Mouse (Mus musculus) left cerebral cortex, adult 9 months (tissue): ENCODE measurements around the gene Nubpl.

ENCODE experiments used
- DNase-seq, 2 experiments: peaks; one replicate each; pipeline ENCODE4 v3.0.0; 2022; ENCODE audit warnings: low spot score in 2 of 2

Nubpl gene

GRCm38 (mm10) chr12:52242712-52243111, 145.2 kb downstream of the Nubpl start:
- DNase-seq = no peak

DNA sequence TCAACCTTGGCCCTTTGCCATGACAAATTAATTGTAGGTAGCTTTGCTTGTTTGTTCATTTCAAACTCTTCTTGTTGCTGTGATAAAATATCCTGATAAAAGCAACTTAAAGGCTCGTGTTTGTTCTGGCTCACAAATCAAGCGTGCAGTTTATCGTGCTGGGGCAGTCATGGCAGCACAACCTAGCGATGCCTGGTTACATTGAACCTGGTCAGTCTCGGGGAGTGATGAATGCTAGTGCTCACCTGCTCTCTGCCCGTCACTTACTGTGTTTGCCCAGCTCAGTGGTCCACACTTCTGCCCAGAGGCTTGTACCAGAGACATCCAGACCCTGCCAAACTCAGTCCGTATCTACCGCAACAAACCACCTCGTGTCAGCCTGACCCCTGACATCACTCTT, 149.9 kb downstream of the Nubpl start:
- no peak for DNase-seq

- no peak for DNase-seq
Observed at GRCm38 (mm10) chr12:52248531-52248930, 151.0 kb downstream of the Nubpl start.

GRCm38 (mm10) chr12:52254089-52254488, 156.6 kb downstream of the Nubpl start:
- no peak for DNase-seq

DNA sequence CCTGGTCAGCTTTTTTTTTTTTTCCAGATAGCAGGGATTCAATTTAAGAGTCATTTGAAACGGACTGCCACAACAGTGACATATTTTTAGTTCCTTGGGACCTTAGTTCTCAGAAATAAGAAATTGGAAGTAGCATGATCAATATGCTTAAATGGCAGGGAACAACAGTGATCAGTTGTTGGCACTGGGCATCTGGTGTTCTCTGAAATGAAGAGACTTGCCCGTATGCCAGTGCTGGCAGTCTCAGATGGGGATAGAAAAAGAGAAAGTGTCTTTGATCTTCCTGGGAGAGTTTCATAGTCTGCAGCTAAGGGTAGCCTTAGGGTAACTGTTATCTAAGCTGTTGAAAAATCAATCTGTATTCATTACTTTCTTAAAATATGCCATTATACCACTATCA, 170.6 kb downstream of the Nubpl start:
- DNase-seq = no peak

DNA sequence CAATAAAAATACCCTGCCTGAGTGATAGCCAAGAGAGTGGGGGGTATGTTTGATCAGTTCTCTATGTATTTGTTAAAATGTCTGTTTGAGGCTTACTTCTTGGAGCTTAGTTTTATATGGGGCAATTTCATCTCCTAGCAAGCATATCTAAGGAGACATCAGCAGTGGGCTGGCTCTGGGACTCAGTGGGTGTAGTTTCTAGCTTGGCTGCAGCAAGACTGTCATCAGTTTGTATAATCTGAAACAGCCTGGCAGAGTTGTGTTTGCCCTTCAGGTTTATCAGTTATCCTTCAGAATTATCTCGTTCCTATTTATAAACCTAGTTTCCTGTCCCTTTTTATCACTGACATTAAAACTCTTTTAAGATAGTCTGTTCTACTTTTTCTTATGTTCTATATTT, 175.3 kb downstream of the Nubpl start:
- peak in 1 of 2 experiments; percentile 14 for DNase-seq

DNA sequence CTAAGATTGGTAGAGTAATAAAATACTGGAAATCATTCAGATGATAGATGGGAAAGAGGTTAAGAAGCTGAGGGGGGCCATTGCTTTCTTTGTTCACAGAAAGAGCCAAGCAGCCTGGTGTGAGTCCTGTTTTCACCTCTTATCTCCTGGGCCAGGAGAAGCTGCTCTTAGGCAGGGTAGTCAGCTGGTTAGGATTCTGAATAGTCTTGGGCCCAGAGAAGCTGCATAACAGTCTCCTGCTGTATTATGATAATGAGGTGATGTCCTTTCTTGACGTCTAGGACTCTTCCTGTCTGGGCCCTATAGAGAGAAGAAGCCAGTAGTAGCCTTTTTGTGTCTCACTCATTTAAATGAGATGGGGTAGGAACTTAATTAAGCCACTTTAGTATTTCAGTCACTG, 178.8 kb downstream of the Nubpl start:
- no peak for DNase-seq

- no peak for DNase-seq
Observed at GRCm38 (mm10) chr12:52281232-52281631, 183.7 kb downstream of the Nubpl start.

DNA sequence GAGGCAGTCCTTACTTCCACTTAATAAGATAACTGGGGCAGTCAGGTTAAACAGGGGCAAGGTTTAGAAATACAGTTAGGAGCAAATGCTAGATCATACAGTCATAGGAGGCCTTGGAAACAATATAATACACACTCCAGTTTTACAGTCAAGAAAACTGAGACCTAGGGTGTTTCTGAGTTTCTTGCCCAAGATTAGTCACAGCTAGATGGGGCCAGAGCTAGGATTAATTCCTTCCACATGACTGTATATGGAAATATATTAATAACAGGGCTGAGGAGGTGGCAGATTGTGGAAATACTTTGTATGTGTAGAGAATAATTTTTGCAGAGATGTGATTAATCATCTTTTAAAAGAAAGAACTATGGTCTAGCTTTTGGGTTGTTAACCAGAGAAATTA, 186.9 kb downstream of the Nubpl start:
- DNase-seq = no peak

- no peak for DNase-seq
Observed at GRCm38 (mm10) chr12:52286802-52287201, 189.3 kb downstream of the Nubpl start.

DNA sequence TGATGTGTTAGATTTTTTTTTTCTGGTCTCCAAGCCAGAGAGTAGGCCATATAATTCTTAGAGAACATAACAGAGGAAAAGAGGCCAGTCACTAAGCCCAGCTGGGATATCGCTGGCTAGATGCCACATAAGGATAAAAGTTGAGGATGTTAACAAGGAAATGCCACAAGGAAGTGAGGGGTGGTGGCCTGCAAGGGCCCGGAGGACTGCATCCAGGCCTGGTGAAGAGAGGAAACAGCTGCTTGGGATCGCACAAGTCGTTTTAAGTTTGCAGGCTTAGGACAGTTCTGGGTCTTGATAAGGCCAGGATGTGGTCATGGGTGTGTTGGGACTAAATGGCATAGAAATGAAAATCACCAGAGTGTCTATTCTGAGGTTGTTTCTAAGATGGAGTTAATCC, 191.0 kb downstream of the Nubpl start:
- no peak for DNase-seq

DNA sequence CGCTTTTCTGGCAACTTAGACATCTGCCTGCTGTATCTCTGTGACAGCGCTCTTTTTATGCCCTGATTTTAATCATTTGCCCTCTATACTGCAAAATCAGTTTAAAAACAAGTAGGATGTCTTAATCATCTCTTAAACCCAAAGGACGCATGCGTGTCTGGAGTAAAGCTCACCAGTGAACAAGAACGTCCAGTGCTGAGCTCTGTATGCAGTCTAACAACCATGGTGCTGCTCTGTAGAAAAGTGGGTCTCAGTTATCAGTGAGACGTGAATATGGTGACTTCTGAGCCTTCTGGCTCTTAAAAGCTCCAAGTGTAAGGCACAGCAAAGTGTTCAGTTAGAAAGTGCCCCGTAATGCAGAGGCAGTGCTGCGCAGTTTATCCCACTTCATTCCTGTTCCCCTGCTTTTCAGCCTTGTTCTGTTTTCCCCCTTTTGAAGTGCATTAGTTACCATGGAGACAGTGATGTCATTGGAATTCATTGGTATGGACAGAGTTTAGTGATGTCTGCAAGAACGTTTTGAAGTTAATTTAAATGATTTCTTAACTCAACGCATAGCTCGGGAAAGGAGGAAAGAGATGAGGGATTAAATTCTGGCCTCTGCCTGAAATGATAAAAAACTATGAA, 191.5 kb downstream of the Nubpl start:
- DNase-seq = no peak

- no peak for DNase-seq
Observed at GRCm38 (mm10) chr12:52289594-52289993, 192.1 kb downstream of the Nubpl start.

DNA sequence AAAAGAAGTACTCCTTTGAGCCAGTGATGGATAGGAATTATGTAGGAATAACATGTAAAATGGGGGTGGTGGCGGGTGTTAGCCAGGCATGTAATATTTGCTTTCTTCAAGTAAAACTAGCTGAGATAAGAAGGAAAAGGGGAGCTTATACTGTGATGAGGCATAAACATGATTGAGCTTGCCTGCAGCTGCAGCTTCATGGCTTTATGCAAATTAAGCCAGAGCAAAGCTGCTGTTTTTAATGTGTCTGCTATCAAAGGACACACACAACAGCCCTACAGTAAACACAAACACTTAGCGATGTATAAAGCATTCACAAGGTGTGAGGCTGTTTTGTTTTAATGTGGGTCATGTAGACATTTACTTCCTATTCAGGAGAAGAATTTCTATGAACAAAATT, 196.4 kb downstream of the Nubpl start:
- no peak for DNase-seq

GRCm38 (mm10) chr12:52297988-52298387, 200.5 kb downstream of the Nubpl start:
- DNase-seq = no peak

- DNase-seq = no peak
Observed at GRCm38 (mm10) chr12:52298683-52299082, 201.1 kb downstream of the Nubpl start.

- DNase-seq = no peak
Observed at GRCm38 (mm10) chr12:52302961-52303360, 205.4 kb downstream of the Nubpl start.

DNA sequence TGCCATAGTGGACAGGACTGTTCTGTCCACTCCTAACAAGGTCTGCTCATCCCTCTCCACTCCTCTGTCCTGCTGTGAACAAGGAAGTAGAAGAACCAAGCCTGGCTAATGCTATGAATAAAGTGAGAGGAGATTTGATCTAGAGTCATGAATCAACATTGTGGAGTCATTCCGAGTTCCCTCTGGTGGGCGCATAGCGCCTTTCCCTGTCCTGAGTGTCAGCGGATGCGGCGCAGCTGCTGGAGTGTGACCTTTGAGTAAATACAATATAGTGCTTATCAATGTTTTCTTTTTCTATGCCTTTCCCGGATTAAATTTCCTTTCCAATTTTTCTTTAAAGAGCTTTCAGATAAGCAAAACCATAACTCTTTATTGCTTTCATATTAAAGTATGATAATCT, 208.8 kb downstream of the Nubpl start:
- no peak for DNase-seq

- no peak for DNase-seq
Observed at GRCm38 (mm10) chr12:52307331-52307982, 209.9 kb downstream of the Nubpl start.

DNA sequence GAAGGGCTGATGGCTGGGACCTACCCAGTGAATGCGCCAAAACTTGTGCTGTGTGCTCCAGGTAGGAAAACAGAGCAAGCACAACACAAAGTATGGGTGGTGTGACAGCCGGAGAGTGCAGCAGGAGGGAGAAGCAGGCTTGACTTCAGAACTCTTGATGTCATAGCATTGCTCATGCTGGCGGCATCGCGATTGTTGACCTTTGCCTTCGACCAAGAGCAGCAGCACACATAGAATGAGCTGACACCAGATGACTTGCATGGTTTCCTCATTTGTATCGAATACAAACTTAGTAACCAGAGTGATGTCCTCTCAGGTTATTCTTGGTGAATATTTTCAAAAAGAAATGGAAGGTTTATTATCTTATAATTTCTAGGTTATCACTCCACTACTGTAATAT, 211.1 kb downstream of the Nubpl start:
- DNase-seq = no peak

DNA sequence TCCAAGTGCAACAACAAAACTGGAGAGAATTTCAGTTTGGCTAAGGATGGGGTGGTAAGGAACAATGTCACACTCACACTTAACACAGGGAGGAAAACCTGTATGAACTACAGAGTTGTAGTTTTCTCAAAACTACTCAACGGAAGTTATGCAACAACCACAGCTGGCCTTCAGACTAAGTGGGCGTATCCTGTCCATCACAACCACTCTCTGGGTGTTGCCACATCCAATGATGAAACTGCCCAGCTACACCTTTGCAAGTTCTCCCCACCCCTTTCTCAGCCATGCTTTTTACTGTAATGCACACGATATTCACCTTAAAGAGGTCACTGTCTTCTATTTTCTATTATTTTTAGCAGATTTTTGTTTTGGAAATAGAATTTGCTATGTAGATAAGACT, 217.3 kb downstream of the Nubpl start:
- no peak for DNase-seq

GRCm38 (mm10) chr12:52317635-52318034, 220.1 kb downstream of the Nubpl start:
- no peak for DNase-seq

DNA sequence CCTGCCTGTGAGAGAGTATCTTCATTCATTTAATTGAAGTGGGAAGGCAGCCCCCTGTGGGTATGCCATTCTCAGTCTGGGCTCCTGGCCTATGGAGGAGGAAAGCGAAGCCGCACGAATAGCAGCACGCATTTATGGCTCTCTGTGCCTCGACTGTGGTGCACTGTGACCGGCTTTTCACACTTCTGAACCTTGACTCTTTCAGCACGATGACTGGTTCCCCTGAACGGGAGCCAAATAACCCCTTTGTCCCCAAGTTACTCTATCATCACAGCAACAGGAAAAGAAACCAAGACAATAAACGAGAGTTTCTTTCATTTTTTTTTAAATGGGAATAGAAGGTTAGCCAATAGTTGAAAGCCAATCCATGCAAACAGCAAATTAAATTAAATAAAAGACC, 220.9 kb downstream of the Nubpl start:
- DNase-seq = no peak

DNA sequence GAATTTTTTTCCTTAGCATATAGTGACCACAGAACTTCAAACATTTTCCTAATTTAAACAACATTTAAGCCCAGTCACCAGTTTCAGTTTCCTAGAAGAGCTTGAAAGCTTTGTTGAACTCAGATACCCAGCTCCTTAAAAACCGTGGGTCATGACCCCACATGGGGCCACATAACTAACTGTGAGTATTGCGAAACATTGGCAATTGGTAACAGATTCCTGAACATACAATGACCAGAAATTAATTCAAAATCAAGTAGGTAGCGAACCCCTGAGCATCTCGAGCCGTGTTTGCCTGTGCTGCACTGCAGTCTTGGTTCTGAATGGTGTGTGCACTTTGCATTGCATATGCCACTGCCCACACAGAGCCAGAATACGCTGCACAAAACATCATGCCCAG, 221.6 kb downstream of the Nubpl start:
- DNase-seq = no peak
